Mouse (Mus musculus) retina, adult 2 months (tissue): ENCODE measurements around the gene Eef1g.
"Not testable (repeated sequence)": the region's sequence is repeated elsewhere in the genome, so short reads cannot be mapped to it uniquely, and the experiment has no call there.

Experiments
- DNase-seq: peaks from one replicate; pipeline ENCODE4 v3.0.0-alpha.2; 2012; ENCODE audit warnings: low read depth, low spot score

Eef1g gene

DNA sequence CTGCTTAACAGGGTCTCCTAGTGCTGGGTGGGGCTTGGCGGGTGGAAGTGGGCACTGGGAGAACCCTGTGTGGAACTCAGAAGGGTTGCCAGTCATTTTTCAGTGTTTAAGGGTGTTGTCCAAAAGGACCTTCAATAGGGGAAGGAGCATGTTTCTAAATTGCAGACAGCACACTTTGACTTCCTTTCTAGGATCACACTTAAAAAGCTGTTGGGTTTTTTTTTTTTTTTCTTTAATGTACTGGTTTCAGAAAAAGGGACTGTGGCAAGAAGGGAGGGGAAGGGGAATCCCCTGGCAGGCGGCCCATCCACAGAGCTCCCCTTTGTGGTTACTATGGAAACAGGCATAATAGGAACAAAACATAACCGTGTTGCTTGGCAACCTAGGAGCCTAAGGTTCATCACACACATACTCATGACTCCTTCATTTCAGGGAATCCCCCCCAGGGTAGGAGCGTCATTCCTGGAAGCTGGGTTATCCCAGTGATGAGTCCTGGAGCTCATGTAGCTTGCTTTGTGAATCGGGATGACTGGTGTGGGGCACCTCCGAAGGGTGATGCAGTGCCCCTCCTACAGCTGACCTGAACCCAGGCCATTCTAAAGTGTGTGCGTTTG, 17.5 kb downstream of the Eef1g start:
- no peak for DNase-seq

GRCm38 (mm10) chr19:8985891-8986290, 19.1 kb downstream of the Eef1g start:
- no peak for DNase-seq

GRCm38 (mm10) chr19:8987816-8988215, 21.0 kb downstream of the Eef1g start:
- no peak for DNase-seq

GRCm38 (mm10) chr19:8988346-8989065, 21.7 kb downstream of the Eef1g start:
- DNase-seq: no peak

DNA sequence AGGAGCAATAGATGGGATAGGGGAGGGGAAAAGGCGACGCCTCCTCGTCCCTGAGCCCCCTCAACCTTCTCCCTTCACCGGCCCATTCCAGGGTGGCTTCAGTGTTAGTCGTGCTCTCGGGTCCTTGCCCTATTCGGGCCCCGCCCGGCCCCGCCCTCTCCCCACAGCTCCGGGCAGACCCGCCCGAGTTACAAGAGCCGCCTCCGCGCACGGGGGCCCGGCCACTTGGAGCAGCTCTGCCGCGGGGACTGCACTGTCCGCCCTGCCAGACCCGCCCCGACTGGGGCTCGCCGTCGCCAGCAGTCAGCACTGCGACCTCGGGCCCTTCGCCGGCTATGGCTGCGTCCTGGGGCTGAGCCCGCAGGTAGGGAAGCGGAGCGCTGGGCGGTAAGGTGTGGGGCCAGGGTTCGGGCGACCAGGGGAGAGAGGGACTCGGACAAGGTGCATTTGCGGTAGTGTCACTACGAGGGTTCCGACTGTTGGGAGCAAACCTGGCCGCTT, 22.3 kb downstream of the Eef1g start, which contains the start of gene Ahnak:
Ahnak (plus strand) TSS at position 219 of the 501 bp plus-strand sequence.
- no peak for DNase-seq

DNA sequence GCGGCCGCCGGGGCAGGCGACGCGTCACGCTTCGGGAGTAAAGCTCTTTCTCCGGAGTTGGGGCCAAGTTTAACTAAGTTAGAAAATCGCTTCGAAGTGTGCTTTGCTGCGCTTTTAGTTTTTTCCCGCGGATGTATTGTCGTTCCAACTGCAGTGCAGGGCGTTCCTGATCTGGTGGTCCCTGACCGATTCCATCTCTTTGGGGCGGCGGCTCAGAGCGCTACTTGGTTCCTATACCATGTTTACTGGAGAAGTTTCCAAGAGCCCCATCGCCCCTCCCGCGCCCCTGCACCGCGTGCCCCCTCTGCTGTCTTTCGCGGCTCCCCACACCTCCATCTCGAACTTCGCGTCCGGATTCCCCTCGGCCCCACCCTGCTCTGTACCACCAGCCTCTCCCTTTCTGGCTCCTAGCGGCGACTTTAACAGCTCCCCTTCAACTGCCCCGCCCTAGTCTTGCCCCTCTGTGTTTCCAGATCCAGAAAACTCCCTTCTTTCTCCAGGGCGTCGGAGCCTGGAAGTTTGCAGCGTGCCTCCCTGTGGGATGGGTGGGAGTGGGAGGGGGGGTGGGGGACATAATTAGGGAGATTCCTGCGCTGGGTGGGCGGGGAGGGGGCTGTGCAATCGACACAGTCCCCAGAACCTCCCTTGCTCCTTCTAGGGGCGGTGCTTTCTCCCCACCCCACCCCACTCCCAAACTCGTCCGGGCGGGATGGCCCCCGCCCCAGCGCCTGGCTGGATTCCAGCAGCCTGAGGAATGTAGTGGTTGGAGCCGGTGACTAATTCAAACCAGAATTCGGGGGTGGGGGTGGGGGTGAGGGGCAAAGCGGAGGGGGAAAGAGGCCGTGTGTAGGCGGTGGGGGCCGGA, 23.0 kb downstream of the Eef1g start:
- no peak for DNase-seq

- DNase-seq: no peak
Observed at GRCm38 (mm10) chr19:8990432-8991102, 23.7 kb downstream of the Eef1g start.

GRCm38 (mm10) chr19:8991245-8991870, 24.5 kb downstream of the Eef1g start:
- no peak for DNase-seq

DNA sequence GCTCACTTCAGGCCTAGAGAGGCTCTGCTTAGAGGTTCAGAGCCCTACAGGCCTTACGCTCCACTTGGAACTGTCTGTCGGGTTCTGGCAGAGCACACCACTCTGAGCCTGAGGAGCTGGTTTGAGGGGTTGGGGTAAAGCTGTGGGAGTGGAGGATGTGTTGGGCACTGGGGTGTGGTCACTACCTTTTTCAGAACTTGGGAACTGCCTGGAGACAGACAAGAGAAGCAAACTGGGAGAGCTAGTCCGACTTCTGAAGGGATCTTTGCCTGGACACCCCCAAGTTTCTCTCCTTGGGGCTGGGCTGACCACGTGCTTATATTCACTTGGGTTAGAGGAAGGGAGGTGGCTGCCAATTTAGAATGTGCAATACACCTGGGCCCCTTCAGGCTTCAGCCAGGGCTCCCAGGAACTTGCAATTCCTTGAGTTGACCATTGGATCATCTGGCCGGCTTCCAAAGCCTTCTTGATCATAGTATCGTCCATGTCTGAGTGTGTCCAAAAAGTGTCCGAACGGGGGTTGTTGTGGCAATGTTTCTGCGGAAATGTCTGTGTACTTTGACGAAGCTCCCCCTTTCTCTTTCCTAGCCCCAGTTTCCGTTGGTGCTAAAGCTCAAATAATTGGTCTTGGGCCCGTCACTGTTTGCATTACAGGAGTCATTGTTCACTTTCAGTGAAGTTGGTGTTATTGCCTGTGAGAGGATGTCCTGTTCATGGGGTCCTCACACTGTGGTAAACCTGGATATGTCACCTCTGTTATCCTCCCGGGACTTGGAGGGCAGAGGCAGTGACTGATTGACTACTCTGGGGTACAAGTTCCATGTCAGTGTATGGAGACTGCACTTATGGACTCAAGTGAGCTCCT, 25.3 kb downstream of the Eef1g start:
- no peak for DNase-seq

DNA sequence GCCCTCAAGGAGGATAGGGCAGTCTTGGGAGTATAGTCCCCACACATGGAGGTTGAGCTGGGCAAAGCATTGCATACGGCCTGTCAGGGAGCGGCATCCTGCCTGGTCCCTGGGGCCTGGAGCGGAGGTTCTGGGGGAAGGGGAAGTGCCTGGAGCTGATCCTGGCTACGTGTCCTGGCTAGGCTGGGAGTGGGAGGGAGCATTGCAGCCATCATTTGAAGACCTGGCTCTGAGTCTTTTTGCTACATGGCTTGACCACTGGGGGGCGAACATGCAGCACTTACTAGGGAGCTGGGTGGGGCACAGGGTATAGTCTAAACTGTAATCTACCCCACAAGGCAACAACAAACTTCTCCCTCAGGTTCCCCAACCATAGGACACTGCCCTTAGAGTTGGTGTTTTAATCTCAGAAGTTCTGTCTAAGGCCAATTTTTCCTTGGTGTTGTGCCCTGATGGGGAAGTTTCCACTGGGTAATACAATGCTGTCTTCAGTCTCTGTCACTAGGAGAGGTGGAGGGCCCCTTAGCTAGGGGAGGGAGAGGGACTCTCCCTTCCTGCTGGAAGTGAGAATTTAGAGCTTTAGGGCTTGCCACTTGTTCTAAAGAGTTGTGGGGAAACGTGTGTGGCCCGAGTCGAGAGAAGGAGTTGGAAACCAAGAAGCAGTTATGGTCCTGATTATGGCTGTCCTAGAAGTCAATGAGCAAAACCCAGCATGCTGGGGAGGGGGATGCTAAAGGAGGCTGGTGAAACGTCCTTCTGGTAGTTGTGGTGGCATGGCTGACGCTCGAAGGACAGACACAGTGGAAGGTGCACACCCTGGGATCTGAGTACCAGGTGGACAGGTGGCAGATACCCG, 26.2 kb downstream of the Eef1g start:
- DNase-seq: peak; percentile 22

- DNase-seq: no peak
Observed at GRCm38 (mm10) chr19:8993625-8993912, 26.7 kb downstream of the Eef1g start.

- DNase-seq: no peak
Observed at GRCm38 (mm10) chr19:8994813-8995607, 28.2 kb downstream of the Eef1g start.

- no peak for DNase-seq
Observed at GRCm38 (mm10) chr19:8996601-8997000, 29.8 kb downstream of the Eef1g start.

- no peak for DNase-seq
Observed at GRCm38 (mm10) chr19:8997546-8997945, 30.7 kb downstream of the Eef1g start.

- no peak for DNase-seq
Observed at GRCm38 (mm10) chr19:8998546-8998945, 31.7 kb downstream of the Eef1g start.

GRCm38 (mm10) chr19:8999223-8999622, 32.4 kb downstream of the Eef1g start:
- DNase-seq: no peak

DNA sequence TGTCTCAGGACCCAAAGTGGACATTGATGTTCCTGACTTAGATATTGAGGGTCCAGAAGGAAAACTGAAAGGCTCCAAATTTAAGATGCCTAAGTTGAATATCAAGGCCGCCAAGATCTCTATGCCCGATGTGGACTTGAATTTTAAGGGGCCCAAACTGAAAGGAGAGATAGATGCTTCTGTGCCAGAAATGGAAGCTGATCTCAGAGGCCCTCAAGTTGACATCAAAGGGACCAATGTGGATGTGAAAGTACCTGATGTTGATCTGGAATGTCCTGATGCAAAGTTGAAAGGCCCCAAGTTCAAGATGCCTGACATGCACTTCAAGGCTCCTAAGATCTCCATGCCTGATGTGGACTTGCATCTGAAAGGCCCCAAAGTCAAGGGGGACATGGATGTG, 40.1 kb downstream of the Eef1g start:
- not testable (repeated sequence) for DNase-seq

GRCm38 (mm10) chr19:9019298-9019697, 52.5 kb downstream of the Eef1g start:
- DNase-seq: no peak
